Mouse (Mus musculus) brain, embryonic 14.5 days (tissue): ENCODE results near the gene Senp2. TPM values are rescaled to one million over a fixed set of nuclear protein-coding genes. Genes with fewer than 3 reads are reported as not detected.
"Not testable (repeated sequence)": the region's sequence is repeated elsewhere in the genome, so short reads cannot be mapped to it uniquely, and the experiment has no call there.

Experiments used
- DNase-seq: peaks from one replicate; pipeline ENCODE4 v3.0.0-alpha.2; 2011; ENCODE audit warnings: low read depth
- CTCF ChIP-seq: fragments of 200-500 bp; IDR thresholded peaks from 2 replicates; pipeline ENCODE4 v1.5.1; 2012; ENCODE audit warnings: inconsistent platforms, mild to moderate bottlenecking, moderate library complexity, borderline replicate concordance; ENCODE audit not compliant: insufficient read depth, insufficient read length; ENCODE audit errors: extremely low read depth
- POLR2A ChIP-seq: fragments of 200-500 bp; IDR thresholded peaks from 2 replicates; pipeline ENCODE4 v1.6.1; 2012; ENCODE audit warnings: mild to moderate bottlenecking, inconsistent platforms, borderline replicate concordance; ENCODE audit not compliant: poor library complexity, insufficient read depth, insufficient read length, severe bottlenecking; ENCODE audit errors: extremely low read depth
- polyA plus RNA-seq: library from polyadenylated mRNA; depleted of rRNA; stranded (reverse); fragments of >200 nt; gene quantifications from 2 replicates; pipeline ENCODE4 v1.2.3, GENCODE M21; 2012; rRNA removed

The Senp2 gene
- polyA plus RNA-seq = 32.6 and 37.7 TPM in 2 replicates

GRCm38 (mm10) chr16:22009099-22009584 lies at the start of gene Senp2:
Senp2 (plus strand) TSS chr16:22009484.
- peak; percentile 100 for DNase-seq
- TF ChIP-seq CTCF (no peak), POLR2A (0 out of 2 replicates have a peak, but pooled peaks have one; percentile 8)

GRCm38 (mm10) chr16:21965576-21965975 lies 43.7 kb upstream of the Senp2 start:
- DNase-seq = no peak
- TF ChIP-seq CTCF (no peak), POLR2A (no peak)

- DNase-seq = no peak
- TF ChIP-seq POLR2A (no peak), CTCF (no peak)
Measured at GRCm38 (mm10) chr16:21969874-21970273, 39.4 kb upstream of the Senp2 start.

GRCm38 (mm10) chr16:21970536-21970935 lies 38.7 kb upstream of the Senp2 start:
- no peak for DNase-seq
- TF ChIP-seq CTCF = no peak
- TF ChIP-seq POLR2A = no peak

GRCm38 (mm10) chr16:21971446-21971845 lies 37.8 kb upstream of the Senp2 start:
- TF ChIP-seq CTCF (no peak), POLR2A (no peak)
- DNase-seq = no peak

GRCm38 (mm10) chr16:21976203-21976602 lies 33.1 kb upstream of the Senp2 start:
- TF ChIP-seq POLR2A (no peak), CTCF (no peak)
- DNase-seq = peak; percentile 22

- DNase-seq = no peak
- no peak for TF ChIP-seq POLR2A
- no peak for TF ChIP-seq CTCF
Measured at GRCm38 (mm10) chr16:21977347-21977746, 31.9 kb upstream of the Senp2 start.

GRCm38 (mm10) chr16:21983146-21983545 lies 26.1 kb upstream of the Senp2 start:
- TF ChIP-seq POLR2A (no peak), CTCF (no peak)

GRCm38 (mm10) chr16:21983581-21983980 lies 25.7 kb upstream of the Senp2 start:
- DNase-seq = no peak
- no peak for TF ChIP-seq CTCF
- TF ChIP-seq POLR2A = no peak

More at GRCm38 (mm10) chr16:21983146-21983545, 26.1 kb upstream of the Senp2 start:
- no peak for DNase-seq

- DNase-seq = no peak
- TF ChIP-seq POLR2A (no peak), CTCF (no peak)
Measured at GRCm38 (mm10) chr16:21984091-21984490, 25.2 kb upstream of the Senp2 start.

- TF ChIP-seq POLR2A (no peak), CTCF (no peak)
- DNase-seq = no peak
Measured at GRCm38 (mm10) chr16:21986191-21986590, 23.1 kb upstream of the Senp2 start.

- DNase-seq = no peak
- no peak for TF ChIP-seq POLR2A
- no peak for TF ChIP-seq CTCF
Measured at GRCm38 (mm10) chr16:21987956-21988355, 21.3 kb upstream of the Senp2 start.

- not testable (repeated sequence) for DNase-seq
Measured at GRCm38 (mm10) chr16:21990893-21991292, 18.4 kb upstream of the Senp2 start.
